Mouse (Mus musculus) right cerebral cortex, adult 18-20 months (tissue): Measurements from ENCODE around the gene Nbl1.

ENCODE experiments used
- DNase-seq: peaks from one replicate; pipeline ENCODE4 v3.0.0; 2022; ENCODE audit warnings: mixed read lengths

Gene Nbl1

DNA sequence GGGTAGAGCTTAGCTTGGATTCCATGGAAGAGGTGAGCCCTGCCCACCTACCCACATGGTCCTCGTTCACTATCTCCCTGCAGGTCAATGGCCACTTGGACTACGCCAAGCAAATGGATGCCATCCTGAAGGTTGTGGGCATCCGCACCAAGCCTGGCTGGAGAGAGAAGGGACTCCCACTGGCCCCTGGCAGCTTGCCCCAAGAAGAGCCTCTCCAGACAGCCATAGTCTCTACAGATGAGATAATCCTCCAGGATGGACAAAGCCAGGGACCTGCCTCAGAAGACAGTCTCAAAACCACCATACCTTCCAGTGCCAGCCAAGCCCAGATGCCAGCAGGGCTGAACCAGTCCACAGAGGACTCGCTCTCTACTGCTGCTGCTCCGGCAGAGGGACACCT is 34.8 kb downstream of the Nbl1 start:
- no peak for DNase-seq

DNA sequence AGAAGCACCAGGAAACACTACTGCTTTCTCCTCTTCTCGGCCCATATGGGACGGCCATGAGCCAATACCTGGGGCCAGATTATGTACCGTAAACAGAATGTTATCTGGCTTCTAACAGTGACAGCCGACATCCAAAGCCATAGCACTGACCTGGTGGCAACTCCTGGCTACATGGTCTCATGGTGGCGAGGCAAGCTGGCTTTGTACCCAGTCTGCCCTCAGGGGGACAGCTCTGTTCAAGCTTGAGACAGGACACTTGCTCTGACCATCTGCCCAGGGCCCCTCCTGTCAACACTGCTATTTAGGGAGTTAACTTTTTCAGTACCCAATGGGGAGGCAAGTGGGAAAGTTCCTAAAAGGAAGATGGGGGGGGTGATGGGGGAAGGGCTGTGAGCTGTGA is 35.5 kb downstream of the Nbl1 start:
- no peak for DNase-seq

DNA sequence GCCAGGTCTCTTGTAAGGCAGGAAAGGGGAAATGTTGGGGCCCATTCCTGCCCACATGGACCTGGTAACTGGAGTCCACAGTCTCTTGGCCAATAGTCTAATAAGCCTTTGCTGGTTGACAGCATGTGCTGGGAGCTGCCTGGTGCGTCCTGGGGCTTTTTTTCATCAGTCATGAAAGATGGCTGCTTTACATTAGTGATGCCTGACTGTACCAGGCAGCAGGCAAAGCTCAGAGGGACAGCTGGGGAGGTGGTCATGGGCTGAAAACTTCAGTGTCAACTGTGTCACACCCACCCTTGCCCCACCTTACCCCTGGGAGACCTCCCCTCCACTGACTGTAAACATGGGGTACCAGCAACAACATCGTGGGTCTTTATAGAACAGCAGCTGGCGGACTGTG is 37.0 kb downstream of the Nbl1 start:
- DNase-seq, result no peak

DNA sequence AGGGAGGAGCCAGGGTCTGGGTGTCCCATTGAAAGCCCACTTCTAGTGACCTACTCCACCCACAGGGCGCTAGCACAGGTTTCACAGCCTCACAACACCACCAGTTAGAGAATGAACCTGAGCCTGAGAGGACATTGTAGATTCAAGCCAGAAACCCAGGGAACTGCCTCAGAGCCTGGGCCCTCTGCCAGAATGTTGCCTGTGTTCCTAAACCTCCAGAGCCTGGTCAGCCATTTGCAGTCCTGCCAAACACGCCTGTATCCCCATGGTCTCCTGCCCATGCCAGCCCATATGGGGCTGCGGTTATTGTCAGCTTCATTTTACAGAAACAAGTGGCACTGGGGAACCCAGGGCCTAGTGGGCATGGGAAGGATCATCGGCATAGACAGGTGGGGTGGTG is 37.5 kb downstream of the Nbl1 start:
- no peak for DNase-seq

DNA sequence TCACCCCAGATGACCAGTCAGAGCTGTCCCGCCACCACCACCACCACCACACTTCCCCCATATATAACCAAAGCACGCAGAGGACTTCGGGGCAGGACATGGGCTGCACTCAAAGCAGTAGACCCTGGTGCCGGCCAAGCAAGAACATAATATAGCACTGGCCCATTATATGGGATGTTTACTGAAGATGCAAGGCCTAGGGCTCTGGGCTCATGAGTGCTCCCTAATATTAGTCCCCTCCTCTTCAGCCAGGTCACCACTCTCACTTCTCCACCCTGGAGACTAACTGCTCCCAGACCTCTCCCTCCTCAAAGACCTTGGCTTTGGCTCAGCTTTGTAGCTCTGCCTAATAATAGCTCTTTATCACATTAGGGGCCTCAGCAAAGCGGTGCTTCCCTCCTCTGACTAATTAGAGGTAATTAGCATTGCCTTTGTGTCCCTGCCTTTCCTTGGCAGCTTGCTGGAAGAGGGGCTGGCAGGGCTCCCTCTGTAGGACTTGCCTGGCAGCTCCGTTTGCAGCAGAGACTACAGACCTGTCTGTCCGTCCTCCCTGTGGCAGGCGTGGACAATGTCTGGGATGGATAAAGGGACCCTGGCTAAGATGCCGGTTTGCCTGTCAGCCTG is 38.4 kb downstream of the Nbl1 start:
- peak; percentile 60 for DNase-seq

DNA sequence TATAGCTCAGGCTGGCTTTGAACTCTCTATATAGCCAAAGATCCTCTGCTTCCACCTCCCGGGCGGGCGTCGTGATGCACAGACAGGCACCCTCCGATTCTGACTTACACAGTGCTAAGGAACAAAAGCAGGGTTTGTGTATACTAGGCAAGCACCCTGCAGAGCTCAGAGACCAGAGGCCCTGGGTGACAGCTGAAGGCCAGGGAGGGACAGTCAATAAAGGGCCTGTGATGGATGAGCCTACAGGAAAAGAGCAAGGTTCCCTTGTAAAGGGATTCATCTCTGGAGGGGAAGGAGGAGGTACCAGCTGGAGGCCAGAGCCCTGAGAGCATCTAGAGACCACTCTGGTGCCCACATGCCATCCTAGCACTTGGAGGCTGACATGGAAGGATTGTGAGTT is 39.4 kb downstream of the Nbl1 start:
- no peak for DNase-seq

DNA sequence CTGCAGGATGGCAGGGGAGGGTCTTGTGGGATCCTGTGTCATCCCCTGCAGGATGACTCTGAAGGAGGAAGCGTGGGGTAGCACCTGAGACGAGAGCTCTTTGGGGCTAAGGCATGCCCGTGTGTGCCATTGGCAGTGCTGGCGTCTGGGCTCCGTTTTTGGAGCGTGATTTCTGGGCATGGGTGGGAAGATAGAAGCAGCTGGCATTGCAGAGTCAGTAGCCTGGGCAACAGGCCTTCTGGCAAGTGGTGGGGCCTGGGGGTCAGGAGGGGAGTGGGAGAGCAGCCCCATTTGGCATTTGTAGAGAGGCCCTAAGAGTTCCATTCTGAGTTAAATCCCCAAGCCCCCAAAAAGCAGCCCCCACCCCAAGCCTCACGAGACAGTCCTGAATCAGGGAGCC is 40.0 kb downstream of the Nbl1 start:
- DNase-seq, result no peak

DNA sequence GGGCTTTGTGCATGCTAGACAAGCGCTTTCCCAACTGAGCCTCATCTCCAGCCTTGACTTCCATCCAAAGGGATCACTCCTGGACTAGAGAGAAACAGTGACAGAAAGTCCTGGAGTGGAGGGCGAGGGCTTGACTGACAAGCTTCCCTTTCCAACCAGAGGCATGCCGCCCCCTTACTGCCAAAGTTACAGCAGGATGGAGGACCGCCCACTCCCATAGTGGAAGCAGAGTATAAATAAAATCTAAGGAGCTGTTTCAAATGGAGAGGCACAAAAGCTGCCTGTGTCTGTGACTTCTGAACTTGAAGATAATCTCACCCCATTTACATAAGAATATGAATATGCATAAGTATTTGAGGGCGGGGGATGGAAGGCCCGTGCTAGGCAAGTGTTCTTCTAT is 44.3 kb downstream of the Nbl1 start:
- peak; percentile 77 for DNase-seq

DNA sequence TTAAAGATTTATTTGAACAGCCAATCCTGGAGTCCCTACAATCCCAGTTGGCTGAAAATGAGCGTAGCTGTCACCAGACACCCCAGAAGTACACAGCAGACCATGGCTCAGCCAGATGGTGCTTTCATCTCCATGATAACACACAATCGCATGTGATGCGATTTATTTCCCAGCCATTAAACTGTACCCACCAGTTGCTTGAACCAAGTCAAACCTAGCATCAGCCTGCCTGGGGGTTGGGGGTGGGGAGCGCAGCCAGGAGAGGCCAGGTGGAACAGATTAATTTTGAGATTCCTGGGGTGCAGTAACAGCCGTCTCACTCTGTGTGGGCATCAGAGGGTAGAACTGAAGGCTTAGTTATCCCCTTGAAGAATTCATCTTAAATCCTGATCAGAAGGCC is 46.4 kb downstream of the Nbl1 start:
- no peak for DNase-seq

DNA sequence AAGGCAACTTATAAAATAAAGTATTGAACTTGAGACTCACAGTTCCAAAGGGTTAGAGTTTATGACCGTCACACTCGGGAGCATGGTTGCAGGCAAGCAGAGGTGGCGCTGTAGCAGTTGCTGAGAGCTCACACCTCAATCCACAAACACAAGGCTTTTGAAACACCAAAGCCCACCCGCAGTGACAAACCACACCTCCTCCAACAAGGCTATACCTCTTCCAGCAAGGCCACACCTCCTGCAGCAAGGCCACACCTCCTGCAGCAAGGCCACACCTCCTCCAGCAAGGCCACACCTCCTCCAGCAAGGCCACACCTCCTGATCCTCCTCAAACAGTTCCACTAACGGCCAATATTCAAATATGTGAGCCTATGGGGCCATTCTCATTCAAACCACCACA is 48.2 kb downstream of the Nbl1 start:
- DNase-seq, result no peak

DNA sequence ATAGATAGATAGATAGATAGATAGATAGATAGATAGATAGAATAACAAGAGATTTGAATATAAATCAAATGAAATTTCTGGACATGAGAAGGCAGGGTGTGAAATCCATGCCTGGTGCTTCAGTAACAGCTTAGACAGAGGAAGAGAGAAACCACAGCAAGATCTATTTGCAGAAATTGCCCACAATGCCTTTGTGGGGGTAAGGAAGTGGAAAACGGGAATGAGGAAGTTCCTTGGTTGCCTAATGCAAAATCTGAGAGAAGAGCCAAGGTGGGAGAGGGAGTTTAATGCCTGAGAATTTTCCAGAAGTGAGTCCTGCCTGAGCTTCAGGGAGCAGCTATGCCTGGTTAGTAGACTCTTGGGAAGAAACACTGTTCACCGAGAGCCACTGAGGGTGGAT is 49.2 kb downstream of the Nbl1 start:
- DNase-seq, result no peak

DNA sequence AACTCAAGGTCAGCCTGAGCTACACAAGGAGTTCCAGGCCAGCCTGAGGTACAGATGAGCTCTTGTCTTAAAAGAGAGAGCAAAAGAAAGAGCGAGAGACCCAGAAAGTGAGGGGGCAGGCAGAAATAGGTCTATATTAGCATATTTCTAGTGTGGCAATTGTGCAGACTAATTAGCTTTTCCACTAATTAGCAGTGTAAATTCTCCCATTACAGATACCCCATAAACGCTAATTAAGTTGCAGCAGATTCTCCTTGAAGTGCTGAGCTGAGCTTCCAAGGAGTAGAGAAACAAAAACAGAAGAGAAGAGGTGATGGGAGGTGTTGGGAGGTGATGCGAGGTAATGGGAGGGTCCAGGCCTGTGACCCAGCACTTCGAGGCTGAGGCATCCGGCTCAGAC is 50.2 kb downstream of the Nbl1 start:
- no peak for DNase-seq

DNA sequence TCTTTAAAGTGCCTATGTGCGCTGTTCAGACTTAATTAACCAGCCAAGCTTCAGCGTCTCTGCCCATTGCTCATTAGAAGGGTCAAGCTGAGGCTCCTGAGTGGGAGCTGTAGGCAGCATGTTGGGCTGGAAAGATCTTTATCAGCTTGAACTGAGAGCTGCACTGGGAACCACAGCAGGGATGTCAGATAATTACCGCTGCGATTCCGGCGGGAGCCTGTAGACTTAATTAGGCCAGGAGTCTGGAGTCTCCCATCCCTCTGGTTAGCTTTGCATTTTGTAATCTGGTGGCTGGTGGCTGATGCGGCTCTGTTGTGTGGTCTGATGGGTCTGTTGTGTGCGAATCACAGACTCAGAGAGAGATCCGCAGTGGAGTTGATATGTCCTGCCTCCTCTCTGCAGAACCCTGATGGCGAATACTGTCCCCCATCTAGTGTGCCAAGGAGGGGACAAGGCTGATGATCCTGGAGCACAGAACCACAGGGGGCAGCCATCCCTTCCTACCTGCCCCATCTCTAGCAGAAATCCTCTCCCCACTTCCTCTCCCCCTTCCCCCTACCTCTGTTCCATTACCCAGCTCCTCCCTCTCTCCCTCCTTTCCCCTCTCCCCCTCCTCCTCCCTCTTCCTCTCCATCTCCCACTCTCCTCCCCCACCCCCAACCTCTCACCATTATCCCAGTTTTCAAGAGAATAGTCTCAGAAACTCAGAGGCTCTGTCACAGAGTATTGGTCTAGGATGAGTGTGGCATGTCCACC is 52.5 kb downstream of the Nbl1 start:
- DNase-seq, result no peak

DNA sequence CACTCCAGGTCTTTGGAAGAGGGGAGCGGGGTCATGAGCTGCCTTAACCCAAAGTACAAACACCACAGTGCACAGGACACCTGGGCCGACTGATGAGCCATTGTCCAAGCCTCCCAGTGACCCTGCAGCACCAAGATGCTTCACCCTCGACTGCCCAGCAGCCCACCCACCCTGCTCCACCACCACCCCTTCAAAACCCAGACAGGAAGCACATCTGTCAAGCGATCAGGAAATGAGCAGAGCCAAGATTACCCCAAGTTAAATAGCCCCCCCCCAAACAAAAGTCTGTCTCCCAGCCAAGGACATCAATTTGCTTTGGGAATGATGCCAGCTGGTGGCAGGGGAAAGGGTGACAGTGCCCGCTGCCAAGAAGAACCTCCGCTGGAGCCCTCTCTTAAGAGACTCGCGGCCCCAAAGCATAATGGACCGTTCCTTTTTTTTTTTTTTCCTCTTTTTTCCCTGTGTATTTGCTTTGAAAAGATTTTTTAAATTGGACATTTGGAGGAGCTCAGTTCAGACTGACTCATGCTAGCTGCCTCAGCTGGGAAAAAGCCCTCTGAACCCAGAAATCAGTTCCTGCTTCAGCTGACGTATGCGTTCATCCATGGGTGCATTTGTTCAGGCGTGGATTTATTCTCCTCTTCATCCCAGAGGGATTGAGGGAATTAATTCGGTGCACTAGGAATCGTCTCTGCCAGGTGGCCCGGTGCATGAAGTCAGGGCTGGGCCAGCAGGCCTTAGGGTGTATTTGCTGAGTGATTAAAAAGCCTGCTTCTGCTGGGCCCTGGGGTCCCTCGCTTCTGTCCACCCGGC is 54.8 kb downstream of the Nbl1 start:
- DNase-seq, result no peak

DNA sequence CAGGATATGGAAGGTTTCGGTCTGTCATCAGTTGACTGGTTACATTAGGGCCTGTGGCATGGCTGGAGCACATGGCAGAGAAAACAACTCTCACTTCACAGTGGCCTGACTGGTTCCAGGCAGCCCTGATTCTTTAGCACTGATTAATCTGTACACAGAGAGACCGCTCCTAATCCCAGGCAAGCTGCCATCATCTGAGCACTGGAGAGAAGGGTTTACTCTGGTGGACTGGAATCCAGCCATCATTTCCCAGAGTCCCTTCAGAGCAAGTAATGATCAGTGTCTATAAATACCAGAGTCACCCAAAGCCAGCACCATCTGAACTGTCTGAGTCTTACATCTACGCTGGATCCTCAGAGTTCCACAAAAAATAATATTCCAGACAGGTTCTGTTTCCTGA is 57.0 kb downstream of the Nbl1 start:
- DNase-seq, result no peak

DNA sequence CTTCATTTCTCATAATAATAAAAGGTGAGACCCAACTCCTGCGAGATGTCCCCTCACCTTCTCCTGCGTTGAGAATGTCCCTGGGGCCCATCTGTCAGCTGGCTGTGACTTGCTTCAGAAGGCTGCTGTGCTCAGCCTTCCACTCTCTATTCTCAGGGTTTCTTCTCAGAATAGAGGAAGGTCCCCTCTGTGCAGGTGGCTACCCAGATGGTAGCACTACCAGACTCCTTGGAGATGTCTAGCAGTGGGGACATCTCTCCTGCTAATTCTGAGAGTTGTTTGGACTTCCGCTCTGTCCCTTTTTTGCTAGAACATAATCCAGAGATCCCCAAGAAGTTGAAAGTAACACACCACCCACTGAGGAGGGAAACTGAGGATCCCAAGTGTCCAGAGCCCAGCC is 57.9 kb downstream of the Nbl1 start:
- no peak for DNase-seq

DNA sequence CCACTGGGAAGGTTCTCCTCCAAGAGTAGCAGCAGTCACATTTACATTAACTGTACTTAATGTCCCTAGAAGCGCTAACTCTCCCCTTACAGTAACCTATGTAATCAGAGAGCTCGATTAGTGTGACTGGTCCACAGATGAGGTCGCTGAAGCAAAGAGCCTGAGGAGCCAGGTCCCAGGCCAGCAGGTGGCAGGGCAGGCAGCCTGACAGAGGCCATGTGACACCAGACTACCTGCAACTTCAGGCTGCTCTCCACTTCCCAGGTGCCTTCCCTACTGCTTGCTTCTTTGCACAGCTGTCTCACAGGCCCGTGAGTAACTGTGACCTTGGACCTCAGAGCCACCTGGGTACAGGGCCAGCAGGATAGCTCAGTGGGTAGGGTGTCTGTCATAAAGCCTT is 58.3 kb downstream of the Nbl1 start:
- DNase-seq, result no peak

DNA sequence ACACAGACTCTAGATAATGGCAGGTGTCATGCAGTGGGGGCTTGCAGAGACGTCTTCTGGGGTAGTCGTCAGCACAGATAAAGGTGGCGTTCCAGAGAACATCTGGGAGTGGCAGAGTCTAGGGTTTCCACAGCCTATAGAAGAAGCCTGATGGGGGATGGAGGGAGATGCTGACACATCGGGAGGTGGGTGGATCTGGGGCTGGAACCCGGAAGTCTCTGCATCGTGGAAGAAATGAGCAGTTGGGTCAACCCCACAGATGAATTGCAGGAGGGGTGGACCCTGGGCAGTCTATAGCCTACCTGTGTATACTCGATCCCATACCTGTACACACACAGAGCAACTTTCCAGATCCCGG is 58.8 kb downstream of the Nbl1 start:
- peak; percentile 58 for DNase-seq

DNA sequence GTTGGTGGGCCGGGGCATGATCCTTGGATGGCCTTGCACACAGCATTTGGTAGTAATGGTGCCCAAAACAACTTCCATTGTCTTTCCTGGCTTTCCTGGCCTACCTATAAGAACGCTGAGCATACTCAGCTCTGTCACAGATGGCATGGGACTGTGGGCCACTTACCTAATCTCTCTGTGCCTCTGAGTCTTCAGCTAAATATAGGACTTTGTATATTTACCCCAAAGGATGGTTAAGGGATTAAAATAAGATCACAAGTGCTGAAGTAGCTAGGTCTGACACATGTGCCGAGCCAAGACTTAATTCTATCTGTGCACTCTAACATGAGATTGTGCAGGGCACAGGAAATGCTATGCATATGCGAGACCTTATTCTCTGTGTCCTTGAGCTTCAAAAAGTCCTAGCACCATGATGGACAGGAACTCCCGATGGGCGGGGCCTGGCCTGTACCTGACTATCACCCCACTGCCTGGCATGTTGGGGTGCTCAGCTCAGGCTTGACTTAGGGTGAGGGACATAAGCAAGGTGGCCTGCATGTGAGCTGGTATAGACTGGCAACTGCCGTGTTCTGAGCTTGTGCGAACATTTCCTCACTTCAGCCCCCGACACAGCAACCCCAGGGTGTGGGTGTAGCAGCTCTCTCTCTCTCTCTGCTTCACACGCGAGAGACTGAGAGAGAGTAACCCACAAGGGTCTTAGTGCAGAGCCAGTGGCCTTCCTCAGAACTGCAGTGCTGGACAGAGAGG is 59.4 kb downstream of the Nbl1 start:
- DNase-seq, result peak; percentile 66

DNA sequence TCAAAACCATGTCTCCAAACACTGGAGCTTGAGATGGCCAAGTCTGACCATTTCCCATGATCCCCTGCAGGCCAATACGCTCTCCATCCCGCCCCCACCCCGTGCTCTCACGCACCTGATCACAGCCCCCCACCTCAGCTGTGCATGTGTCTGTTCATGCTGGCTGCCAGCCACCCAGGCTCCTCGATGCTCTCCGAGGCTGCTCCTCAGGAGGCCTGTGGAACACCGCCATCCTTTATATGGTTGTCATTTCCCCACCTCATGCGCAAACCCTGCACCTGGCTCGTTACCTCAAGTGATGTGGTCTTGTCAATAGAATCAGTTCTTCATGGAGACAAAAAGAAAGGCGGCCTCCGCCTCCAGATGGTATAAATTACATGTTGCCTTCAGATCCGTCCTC is 60.3 kb downstream of the Nbl1 start:
- no peak for DNase-seq
